Mouse (Mus musculus) naive thymus-derived CD4-positive, alpha-beta T cell, adult 2 months (primary cell): ENCODE results near the gene Cdh18.
"Not testable (repeated sequence)": the region's sequence is repeated elsewhere in the genome, so short reads cannot be mapped to it uniquely, and the experiment has no call there.

Experiments used
- DNase-seq: peaks from one replicate; pipeline ENCODE4 v3.0.0-alpha.2; 2011; ENCODE audit warnings: low read depth

The Cdh18 gene

DNA sequence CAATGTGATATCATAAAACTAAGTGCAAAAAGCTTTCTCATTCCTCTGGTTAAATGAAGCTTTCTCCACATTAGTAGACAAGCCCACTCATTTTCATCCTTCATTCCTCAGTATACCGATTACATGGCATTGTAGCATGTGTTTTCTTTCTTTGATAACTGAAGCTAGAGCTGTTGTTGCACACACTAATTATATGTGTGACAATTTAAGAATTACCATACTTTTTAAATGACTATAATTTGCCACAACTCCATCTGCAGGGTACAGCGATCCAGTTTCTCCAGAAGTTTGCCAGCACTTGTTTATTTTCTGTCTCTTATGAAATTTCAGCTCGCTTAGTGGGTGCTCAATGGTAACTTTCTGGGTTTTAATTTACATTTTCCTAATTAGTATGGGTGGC is 663.2 kb downstream of the Cdh18 start:
- no peak for DNase-seq

DNA sequence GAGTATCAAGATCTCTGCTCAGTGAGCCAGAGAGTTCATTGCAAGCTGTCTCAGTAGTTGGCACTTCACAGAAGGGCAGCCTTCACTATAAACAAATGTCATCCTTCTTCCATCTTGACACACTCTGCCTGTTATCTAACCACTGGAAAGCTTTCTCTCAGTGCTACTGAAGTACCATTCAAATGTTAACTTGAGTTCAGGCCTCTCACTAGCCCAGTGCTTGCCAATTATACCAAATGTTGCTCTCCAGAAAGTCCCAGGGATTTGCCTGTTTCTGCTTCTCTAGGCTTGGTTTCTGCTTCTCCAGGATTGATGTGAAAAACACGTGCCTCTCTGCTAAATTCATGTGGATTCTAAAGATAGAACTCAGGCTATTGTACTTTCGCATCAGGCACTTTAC is 681.8 kb downstream of the Cdh18 start:
- DNase-seq: no peak

DNA sequence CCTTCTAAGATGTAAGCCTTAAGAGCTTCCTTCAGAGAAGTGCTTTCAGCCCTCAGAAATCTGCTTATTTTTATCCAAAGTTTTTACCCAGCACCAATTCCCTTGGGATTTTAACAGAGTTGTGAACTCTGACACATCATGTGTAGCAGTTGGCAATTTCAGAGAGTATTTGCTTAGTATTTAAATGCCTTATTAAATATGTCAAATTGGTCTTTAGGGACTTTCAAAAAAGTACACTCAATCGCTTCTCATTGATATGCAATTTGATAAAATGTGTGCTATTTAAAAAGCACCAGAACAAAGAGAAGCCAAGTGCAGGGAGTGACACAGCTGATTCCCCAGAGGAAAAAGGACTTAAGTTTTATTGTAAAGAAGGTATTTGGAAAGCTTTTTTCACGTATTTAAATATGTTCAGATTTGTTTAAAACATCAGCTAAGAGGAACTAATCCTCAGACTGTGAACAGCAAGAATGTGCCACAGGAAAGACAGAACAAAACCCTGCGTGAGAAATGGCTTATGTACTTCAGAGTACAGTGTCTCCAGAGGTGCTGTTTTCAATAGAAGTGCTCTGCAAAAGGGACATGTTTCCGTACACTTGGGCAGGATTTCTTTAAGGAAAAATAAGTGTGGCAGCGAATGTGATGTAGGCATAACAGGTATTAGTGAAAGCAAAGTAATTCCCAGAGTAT is 709.1 kb downstream of the Cdh18 start:
- DNase-seq: no peak

DNA sequence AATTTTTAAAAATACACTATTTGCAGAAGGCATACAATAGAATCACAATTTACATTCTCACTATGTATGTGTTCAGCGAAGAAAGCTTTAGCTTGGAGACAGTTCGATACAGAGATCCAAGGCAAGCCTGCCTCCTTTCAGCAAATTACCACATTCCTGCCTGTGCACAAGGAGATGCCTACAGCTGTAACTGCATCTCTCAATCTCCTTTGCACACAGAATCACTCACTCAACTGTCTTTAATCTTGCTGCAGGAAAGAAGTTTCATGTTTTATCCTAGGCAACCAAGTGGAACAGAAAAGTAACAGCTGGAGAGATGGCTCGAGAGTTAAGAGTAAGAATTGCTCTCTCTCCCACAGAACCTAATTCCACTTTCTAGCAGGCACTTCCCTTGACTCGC is 729.6 kb downstream of the Cdh18 start:
- DNase-seq: no peak

DNA sequence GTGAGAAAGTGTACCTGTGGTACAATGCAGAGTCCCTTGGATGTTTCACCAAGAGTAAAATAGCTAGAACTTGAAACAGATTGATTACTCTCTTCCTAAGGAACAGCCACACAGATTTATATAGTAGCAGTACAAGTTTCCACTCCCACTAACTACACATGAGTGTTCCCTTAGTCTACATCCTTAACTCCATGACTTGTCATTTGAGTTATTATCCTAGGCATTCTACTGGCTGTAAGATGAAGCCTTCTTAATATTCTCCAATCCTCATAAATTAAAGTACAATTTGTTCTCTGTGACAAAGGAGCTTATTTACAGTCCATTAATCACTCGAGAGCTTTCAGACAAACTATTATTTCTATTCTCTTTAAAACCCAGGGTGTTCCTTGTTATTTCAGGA is 756.2 kb downstream of the Cdh18 start:
- DNase-seq: no peak

DNA sequence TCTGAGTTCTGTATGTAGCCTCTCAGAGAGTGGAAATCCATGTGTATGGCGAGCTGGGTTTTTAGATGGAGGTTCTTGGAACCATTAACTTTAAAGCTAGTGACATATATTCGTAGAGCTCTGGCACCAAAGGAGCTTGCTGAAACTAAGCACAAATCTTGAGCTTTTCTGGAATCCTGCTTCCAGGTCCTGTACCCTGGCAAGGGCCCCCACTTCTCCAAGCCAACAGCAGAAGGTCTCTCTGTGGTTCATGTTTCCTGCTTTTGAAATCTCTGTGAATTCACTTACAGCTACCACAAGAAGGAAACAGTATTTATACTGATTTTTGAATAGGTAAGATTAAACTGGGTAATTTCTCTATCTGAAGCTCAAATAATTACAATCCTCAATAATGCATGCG is 767.9 kb downstream of the Cdh18 start:
- DNase-seq: no peak

DNA sequence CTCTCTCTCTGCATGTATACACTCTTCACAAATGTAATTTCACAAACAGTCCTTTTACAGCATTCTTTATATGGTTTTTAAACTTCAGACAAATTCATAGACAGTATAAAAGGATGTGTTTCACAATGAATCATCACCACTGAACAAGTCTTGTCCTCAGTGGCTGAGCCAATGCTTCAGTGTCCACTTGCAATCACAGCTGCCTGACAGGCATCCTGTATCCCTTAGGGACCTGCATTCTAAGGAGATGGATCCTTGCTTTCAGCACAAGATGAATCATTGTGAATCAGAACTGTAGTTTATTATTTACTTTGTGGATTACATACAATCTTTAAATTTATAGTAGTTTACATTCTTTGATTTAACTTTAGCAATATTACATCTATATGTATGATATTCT is 768.6 kb downstream of the Cdh18 start:
- DNase-seq: no peak

DNA sequence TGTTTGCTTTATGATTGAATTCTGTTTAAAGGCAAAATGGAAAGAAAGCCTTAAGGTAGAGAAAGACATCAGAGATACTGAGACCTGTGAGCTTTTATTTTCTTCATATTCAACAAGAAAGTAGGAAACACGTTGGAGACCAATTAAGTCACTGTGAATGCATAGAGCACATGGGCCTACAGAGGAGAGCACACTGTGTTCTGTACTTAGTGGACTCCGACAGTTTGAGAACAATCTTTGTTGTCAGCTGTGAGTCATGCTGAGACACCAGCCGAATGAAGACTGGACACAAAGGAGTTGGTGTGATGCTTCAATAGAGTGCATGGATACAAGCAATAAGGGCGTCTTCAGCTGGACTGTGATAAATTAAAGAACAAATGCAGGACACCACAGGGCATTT is 791.5 kb downstream of the Cdh18 start:
- DNase-seq: not testable (repeated sequence)

DNA sequence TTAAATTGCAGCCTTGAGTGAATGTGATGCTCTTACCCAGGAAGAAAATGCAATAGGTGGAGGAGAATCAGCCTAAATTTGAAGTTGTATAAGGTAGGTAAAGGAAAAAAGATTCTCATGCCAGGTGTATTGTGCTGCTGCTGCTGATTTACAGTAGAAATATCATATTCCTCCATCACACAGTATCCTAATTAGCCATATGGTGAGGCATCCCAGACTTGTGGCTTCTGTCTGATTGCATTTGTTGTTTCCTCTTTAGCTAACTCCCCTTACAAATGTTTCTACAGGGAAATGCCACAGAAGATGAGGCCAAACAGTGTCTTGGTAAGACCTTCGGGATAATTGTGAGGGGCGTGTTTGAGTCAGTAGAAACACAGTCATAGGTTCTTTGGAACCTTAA is 802.3 kb downstream of the Cdh18 start:
- no peak for DNase-seq

DNA sequence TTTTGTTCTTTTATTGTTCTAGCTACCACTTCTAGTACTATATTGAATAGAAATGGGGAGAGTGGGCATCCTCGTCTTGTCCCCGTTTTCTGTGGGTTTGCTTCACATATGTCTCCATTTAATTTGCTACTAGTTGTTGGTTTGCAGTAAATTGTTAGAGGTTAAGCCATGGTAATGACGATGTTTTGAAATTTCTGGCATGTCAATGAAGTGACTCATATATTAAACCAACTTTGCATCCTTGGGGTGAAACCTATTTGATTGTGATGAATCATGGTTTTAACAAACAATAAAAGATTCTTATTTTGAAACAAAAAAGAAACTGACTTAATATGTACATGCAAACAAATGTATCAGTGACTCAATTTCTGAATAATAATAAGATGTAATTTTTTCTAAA is 817.5 kb downstream of the Cdh18 start:
- DNase-seq: no peak

DNA sequence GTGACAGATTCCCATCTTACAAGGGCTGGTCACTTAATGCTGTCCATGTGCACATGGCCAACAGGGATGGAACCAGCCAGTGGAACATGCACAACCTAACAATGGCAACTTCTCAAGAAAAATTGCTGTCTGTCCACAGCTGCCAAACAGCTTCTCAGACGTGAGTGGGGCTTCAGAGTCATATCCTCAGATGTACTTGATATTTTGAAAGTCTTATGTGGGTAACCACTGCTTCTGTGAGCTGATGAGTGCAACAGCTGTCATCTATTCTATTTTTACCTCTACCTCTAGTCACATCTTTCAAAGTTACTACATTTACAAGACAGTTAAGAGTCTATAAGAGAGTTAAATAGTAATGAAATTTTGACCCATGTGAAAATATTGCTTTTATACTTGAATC is 818.9 kb downstream of the Cdh18 start:
- no peak for DNase-seq

DNA sequence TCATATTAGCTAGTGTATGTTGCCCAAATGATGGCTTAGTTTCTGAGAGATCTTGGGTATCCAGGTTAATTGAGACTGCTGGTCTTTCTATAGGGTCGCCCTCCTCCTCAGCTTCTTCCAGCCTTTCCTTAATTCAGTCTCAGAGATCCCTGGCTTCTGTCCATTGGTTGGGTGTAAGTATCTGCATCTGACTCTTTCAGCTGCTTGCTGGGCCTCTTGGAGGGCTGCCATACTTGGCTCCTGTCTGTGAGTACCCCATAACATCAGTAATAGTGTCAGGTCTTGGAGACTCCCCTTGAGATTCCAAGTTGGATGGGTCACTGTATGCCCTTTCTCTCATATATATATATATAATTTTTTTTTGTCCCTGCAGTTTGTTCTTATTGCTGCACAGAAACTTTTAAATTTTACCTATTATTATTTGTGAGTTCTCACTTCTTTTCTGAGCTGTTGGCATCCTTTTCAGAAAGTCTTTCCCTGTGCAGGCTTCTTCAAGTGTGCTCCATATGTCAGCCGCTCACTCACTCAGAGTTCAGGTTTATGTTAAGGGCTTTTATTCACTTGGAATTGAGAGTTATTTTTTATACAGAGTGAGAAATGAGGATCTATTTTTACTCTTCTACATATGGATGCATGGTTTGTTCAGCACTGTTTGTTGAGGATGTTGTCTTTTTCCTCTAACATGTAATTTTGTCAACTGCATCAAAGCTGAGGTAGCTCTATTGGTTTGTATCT is 829.4 kb downstream of the Cdh18 start:
- DNase-seq: no peak

DNA sequence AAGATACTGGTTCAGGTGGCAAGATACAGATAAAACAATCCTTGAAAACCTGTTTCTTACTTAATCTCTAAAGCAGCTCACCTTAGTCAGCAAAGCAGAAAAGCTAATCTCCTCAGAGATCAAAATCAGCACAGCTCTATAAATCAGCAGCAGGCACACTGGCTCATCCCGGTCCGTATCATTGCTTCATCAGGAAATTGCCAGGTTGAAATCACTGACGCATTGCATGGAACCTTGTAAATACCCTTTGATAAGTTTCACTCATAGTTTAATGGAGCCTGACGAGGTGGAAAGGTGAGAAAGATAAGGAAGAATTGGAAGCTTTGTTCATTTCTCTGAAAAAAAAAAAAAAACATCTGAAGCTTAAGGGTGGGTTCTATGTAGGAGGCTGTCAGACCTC is 837.0 kb downstream of the Cdh18 start:
- no peak for DNase-seq

DNA sequence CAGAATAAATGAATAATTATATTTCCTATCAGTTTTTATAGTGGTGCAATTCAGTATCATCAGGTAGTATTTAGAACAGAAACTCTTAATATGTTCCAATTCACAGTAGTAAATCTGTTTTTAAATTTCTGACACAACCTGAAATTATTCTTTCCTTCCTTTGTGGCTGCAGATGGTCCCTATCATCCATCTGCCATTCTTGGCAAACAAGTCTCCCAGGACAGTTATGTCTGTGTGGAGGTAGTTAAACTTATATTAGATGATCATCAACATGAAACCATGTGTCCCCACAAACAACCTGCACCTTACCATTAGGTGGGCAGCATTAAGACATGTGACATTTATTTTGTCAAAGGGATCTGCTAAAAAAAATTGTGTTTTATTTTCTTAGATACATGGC is 847.8 kb downstream of the Cdh18 start:
- DNase-seq: no peak

DNA sequence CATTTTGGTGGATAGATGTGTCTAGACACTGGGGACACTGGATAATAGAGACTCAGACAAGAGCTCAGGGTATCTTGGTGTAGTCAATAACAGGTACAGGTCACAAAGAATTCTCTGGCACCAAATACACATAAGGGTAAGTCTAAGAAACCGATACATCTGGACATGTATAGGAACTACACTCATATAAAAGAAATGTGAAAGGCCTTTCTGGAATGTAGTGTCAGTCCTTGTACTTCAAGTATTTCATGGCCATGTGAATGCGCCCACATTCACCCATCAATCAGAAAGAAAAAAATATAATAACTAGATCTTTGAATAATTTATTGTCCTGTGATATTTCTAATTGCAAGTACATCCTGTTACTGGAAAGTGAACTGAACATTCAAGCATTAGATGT is 855.0 kb downstream of the Cdh18 start:
- no peak for DNase-seq

DNA sequence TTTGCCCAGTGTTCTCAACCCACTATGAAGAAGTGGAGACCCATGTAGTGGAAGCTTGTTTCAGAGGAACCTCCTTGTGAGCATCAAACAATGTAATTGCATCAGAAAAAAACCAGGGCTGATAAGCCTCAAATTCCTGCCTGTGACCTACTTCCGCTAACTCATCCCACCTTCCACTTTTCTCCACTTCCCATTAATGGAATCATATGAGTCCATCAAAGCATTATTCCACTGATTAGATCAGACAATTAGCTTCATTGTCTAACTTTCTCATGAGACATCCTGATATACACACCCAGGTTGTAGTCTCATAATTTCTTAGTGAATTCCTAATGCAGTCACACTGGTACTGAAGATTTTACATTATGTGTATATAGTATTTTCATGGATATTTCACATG is 859.4 kb downstream of the Cdh18 start:
- DNase-seq: no peak

DNA sequence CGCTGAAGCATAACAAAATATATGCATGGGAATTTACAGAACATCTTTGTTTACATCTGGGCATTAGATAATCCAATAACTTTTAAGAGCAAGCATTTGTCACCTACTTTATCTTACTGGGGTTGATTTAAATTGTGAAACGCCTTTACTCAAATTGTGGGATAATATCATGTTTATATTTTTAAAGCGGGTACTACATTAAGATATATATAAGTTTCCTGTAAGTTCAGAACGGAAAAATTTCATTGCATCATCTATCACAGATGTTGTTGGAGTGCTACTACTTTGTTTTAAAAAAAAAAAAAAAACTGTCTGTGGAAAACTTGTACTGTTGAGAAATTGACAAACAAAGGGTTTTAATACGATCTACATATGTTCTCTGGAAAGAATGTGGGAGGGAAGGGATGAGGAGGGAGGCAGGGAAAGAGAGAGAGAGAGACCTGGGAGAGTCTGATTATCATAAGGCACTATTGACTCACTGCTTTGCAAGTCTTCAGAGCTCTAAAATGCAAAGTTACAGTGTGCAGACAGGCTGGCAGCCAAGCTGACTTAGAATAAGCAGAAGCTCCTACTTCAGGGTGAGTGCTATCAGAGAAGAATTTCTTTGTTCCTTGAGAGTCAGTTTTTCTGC is 867.7 kb downstream of the Cdh18 start:
- no peak for DNase-seq

DNA sequence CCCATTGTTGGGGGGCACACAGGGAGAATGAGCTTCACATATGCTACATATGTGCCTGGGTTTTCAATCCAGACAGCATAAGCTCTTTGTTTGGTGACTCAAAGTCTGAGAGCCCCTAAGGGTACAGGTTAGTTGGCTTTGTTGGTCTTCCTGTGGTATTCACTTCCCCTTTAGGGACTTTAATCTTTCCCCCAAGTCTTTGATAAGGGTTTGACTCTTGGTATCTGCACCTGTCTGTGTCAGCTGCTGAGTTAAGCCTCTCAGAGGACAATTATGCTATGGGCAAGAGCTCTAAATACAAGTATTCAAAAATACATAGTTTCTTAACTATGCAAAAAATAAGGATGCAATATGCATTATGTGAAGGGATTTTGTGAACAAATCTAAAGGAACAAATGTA is 869.3 kb downstream of the Cdh18 start:
- DNase-seq: no peak

DNA sequence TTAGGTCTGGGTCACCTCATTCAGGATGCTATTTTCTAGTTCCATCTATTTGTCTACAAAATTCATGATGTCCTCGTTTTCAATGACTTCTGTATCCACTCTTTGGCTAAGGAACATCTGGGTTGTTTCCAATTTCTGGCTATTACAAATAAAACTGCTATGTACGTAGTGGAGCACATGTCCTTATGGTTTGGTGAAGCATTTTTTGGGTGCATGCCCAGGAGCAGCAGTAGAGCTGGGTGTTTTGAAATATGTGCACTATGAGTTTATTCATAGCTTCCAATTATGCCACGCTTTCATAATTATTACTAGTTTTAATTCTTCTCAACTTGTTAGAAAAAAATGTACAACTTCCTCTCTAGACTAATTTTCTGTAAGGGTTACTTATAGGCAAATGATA is 871.2 kb downstream of the Cdh18 start:
- DNase-seq: no peak

DNA sequence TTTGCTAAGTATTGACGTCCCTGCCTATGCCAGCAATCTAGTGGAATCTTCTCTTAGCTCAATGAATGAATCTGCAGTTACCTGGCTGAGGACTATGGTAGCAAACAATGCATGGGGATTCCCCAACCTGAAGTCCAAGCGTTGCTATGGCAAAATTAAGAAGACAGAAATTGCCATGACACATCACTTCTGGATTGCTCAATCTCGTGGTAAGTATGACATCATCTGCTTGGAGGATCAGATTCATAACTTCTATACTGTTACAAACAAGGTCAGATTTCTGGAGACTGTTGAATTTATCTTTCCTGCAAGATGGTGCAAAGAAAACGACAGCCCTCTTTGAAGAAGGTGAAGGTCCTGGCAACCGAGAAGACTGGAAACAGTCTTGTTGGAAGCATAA is 881.2 kb downstream of the Cdh18 start:
- DNase-seq: no peak

DNA sequence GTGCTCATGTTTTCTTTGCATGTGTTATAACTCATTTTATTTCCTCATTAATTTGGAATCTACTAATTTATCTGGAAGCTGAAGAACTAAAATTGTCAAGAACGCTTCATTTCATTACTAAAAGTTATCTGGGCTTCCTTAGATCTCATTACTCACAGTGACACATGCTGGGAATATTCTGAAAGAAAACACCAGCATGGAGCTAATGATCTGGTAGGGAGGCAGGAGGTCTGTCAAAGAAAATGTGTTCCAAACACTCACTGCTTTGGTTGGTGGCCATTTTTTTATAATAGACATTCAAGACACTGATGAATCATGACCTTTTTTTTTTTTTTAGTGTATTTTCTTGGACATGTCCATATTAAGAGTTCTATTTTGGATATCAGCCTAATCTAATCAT is 899.7 kb downstream of the Cdh18 start:
- DNase-seq: no peak

DNA sequence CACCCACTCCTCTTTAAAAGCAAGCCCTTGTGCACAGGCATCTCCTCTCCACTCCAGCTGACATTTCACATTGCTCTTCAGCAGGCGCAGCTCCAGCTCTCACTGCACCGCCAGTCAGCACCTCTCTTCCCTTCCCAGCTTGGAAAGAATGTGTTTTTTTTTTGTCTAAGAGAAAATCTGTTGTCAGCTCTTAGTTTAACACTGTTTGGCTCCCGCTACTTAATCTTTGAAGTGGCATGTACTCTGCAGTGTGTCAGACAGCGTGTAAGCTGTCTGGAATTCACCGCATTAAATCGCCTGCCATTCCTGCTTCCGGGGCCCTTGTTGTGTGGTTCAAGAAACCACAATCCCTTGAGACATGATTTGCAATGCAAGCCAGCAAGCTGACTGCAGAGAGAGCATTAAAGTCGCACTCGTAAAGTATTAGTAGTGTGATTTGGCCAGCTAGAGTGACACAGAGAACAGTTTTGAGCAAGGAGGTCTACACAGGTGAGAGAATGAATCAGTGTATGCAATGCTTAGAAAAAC is 903.3 kb downstream of the Cdh18 start:
- DNase-seq: no peak

DNA sequence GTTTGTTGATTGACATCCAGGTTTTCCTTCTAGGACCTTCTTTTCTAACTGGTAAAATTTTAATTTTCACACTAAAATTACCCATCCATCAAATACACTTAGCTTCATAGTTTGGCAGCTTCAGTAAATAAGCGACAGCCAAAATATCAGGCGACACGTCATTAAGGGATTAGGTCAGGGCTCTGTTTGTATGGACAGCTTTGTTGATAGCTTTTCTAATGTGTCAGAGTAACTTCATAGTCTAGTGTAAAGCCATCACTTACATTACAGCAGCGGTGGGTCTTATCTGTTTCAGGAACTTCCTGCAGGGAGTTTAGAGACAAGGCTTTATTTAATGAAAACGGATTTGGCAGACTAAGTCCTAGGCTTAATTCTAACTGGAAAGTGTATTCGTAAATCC is 904.5 kb downstream of the Cdh18 start:
- no peak for DNase-seq
